8 mouse cellular contexts compared by ENCODE assay signal in genomic region chr2:51973410-51973968, GRCm38 (mm10). TPM values are rescaled to one million over a fixed set of nuclear protein-coding genes. Genes with fewer than 3 reads are reported as not detected.
DNase-seq lines count a peak whose midpoint lies in the region; ATAC-seq and TF ChIP-seq lines count a peak whose summit lies in the region.

TSS of gene Nmi (minus strand) at chr2:51973494.

- H3K36me3 ChIP-seq in embryonic facial prominence, embryonic 13.5 days, result no peaks in the 10 kb centered on the region
- no peaks in the 10 kb centered on the region for H3K36me3 ChIP-seq in hindbrain, embryonic 15.5 days
- no peaks in the 10 kb centered on the region for H3K36me3 ChIP-seq in liver, embryonic 16.5 days (ENCODE audit: control insufficient read depth, insufficient read depth)

- H3K27me3 ChIP-seq in embryonic facial prominence, embryonic 13.5 days, result no peaks in the 10 kb centered on the region
- H3K27me3 ChIP-seq in hindbrain, embryonic 15.5 days, result no peaks in the 10 kb centered on the region
- H3K27me3 ChIP-seq in liver, embryonic 16.5 days (ENCODE audit: control insufficient read depth, insufficient read depth, low read depth, low read length), result no peaks in the 10 kb centered on the region

- DNase-seq in frontal cortex, postnatal 14 days (ENCODE audit: low spot score in 2 of 2), result no peak
- peak; percentile 19 for DNase-seq in MEL-GATA-1-ER (ENCODE audit: extremely low read depth, low read depth)
- DNase-seq in spleen, adult 12 weeks (ENCODE audit: low spot score), result no peak

- H3K4me1 ChIP-seq in embryonic facial prominence, embryonic 13.5 days, result no peaks in the 10 kb centered on the region
- 0 out of 2 replicates have a peak, but pooled peaks cover 3% of the 10 kb centered on the region for H3K4me1 ChIP-seq in hindbrain, embryonic 15.5 days (replicated peaks)
- peaks cover 6% of the 10 kb centered on the region for H3K4me1 ChIP-seq in liver, embryonic 16.5 days (ENCODE audit: control insufficient read depth, low read depth, low read length)
- no peaks in the 10 kb centered on the region for H3K4me1 ChIP-seq in olfactory bulb, adult 2 months (ENCODE audit: control insufficient read depth, insufficient read depth, low read length)

- H3K9me3 ChIP-seq in embryonic facial prominence, embryonic 13.5 days, result no peaks in the 10 kb centered on the region; the same call in 1 of the 2 replicates
- no peaks in the 10 kb centered on the region for H3K9me3 ChIP-seq in hindbrain, embryonic 15.5 days
- H3K9me3 ChIP-seq in liver, embryonic 16.5 days (replicated peaks; ENCODE audit: control insufficient read depth, low read length), result no peaks in the 10 kb centered on the region

- no peak for TF ChIP-seq POLR2A in olfactory bulb, adult 2 months (IDR thresholded peaks at IDR 0.05; ENCODE audit: insufficient read depth, low read depth, low read length)

- peak within 1 kb of the TSS; percentile 81 for H3K9ac ChIP-seq in embryonic facial prominence, embryonic 13.5 days
- H3K9ac ChIP-seq in hindbrain, embryonic 15.5 days, result peak within 1 kb of the TSS; percentile 53
- peak within 1 kb of the TSS; percentile 77 for H3K9ac ChIP-seq in liver, embryonic 16.5 days (ENCODE audit: low read depth, low read length)

- TF ChIP-seq CTCF in olfactory bulb, adult 2 months (IDR thresholded peaks at IDR 0.05; ENCODE audit: insufficient read depth, low read depth, low read length), result no peak

- H3K4me2 ChIP-seq in embryonic facial prominence, embryonic 13.5 days, result peak within 1 kb of the TSS; percentile 72
- peak within 1 kb of the TSS; percentile 88 for H3K4me2 ChIP-seq in hindbrain, embryonic 15.5 days
- peak within 1 kb of the TSS; percentile 69 for H3K4me2 ChIP-seq in liver, embryonic 16.5 days (ENCODE audit: low read depth, low read length)

- peak within 1 kb of the TSS; percentile 67 for H3K4me3 ChIP-seq in embryonic facial prominence, embryonic 13.5 days
- H3K4me3 ChIP-seq in hindbrain, embryonic 15.5 days, result peak within 1 kb of the TSS; percentile 54
- peak within 1 kb of the TSS; percentile 83 for H3K4me3 ChIP-seq in liver, embryonic 16.5 days (ENCODE audit: low read depth, low read length)
- H3K4me3 ChIP-seq in olfactory bulb, adult 2 months (ENCODE audit: insufficient read depth, low read depth, low read length), result peak within 1 kb of the TSS; percentile 65

- 67% methylated on average over 9 of the region's 9 CpGs for WGBS in embryonic facial prominence, embryonic 13.5 days
- WGBS in hindbrain, embryonic 15.5 days, result 80% methylated on average over 9 of the region's 9 CpGs
- WGBS in liver, embryonic 16.5 days (ENCODE audit: insufficient replicate concordance), result 68% methylated on average over 9 of the region's 9 CpGs
- WGBS in olfactory bulb, adult 2 months, result 60% methylated on average over 9 of the region's 9 CpGs

- ATAC-seq in frontal cortex, adult (ENCODE audit: low TSS enrichment), result peak; percentile 90
- no peak for ATAC-seq in embryonic facial prominence, embryonic 13.5 days (ENCODE audit: insufficient number of reproducible peaks, insufficient read depth, low FRiP score, low TSS enrichment, low read depth)
- ATAC-seq in hindbrain, embryonic 15.5 days (ENCODE audit: low FRiP score, low read depth), result no peak
- ATAC-seq in liver, embryonic 16.5 days (ENCODE audit: low read depth), result peak; percentile 60; the same call in 1 of the 2 replicates

- H3K27ac ChIP-seq in embryonic facial prominence, embryonic 13.5 days, result peak within 1 kb of the TSS; percentile 90
- no peak within 1 kb of the TSS; the same call in 1 of the 2 replicates for H3K27ac ChIP-seq in hindbrain, embryonic 15.5 days (replicated peaks)
- peak within 1 kb of the TSS; percentile 83 for H3K27ac ChIP-seq in liver, embryonic 16.5 days (ENCODE audit: low read length)
- H3K27ac ChIP-seq in olfactory bulb, adult 2 months (ENCODE audit: insufficient read depth, low read depth, low read length), result peak within 1 kb of the TSS; percentile 27

RNA-seq across cellular contexts. Expression of gene Nmi, which starts in this region (rescaled TPM):
- polyA plus RNA-seq in embryonic facial prominence, embryonic 13.5 days (2015; fragmentation: Nextera tagmentation; extraction: Ambion mirVana), result 15.5 and 18.4 TPM in 2 replicates
- 4.4 and 5.0 TPM in 2 replicates for polyA plus RNA-seq in hindbrain, embryonic 15.5 days (2015; fragmentation: Nextera tagmentation; extraction: Ambion mirVana)
- polyA plus RNA-seq in liver, embryonic 16.5 days (2015; fragmentation: Nextera tagmentation; extraction: Ambion mirVana), result 9.4 and 10.3 TPM in 2 replicates
- not detected in 2 replicates for polyA plus RNA-seq in olfactory bulb, adult 2 months (2012; ENCODE audit: insufficient read depth, insufficient read length, low replicate concordance, missing spikeins)

Comparison
In these comparisons a context has a peak if more than half of its experiments do, and no peak if none do; other contexts are left out.
1. ATAC-seq: peak in frontal cortex, adult (single experiment) and liver, embryonic 16.5 days (single experiment); none in embryonic facial prominence, embryonic 13.5 days (single experiment) and hindbrain, embryonic 15.5 days (single experiment).
2. Peak in every context shown above with its lines, with median percentiles within 50 percentile points of each other: H3K4me2 ChIP-seq, H3K4me3 ChIP-seq and H3K9ac ChIP-seq.